Mouse (Mus musculus): ENCODE results near the gene Pdzd7. TPM values are rescaled to one million over a fixed set of nuclear protein-coding genes. Genes with fewer than 3 reads are reported as not detected.
"Not testable (repeated sequence)": the region's sequence is repeated elsewhere in the genome, so short reads cannot be mapped to it uniquely, and the experiment has no call there.

Gene Pdzd7
- total RNA-seq, 1 experiment: 0.45 TPM

- Histone ChIP-seq H3K9ac (ENCODE audit: insufficient read depth, low read depth, low read length, poor library complexity, severe bottlenecking) (no peak overlapping the region), H3K27ac (ENCODE audit: insufficient read depth, low read depth, low read length, poor library complexity, severe bottlenecking) (no peak overlapping the region), H3K4me1 (ENCODE audit: control insufficient read depth in 2 of 2, insufficient read depth in 2 of 2, low read length in 2 of 2, poor library complexity in 1 of 2) (peaks cover 0 to 17% of the 10 kb centered on the region in 2 experiments; a peak in 1 of 4 replicates), H3K9me3 (ENCODE audit: control insufficient read depth, insufficient read depth, low read depth, low read length) (no peaks in the 10 kb centered on the region), H3K36me3 (ENCODE audit: control insufficient read depth, insufficient read depth, low read length, poor library complexity, severe bottlenecking) (no peaks in the 10 kb centered on the region), H3K4me3 (ENCODE audit: insufficient read depth in 1 of 2, low read depth in 1 of 2, low read length in 2 of 2, poor library complexity in 1 of 2, severe bottlenecking in 1 of 2) (peak overlapping the region; percentile 54 to 55; a peak in 2 of 4 replicates)
- peak; percentile 83 for DNase-seq (ENCODE audit: low read depth, low spot score)
- in situ Hi-C loops (cut with MboI; ENCODE audit: low sequenced_read_pairs in 2 of 2, unreplicated experiment in 2 of 2): no loop called here
- TF ChIP-seq ZNF384 (IDR thresholded peaks at IDR 0.05; ENCODE audit: low read depth, low read length) (no peak), CHD2 (IDR thresholded peaks at IDR 0.05; ENCODE audit: low read depth, low read length) (no peak), ZC3H11A (IDR thresholded peaks at IDR 0.05; ENCODE audit: borderline replicate concordance, low read depth, low read length) (no peak), MAFK (IDR thresholded peaks at IDR 0.05; ENCODE audit: insufficient read depth, low read depth, low read length) (no peak), HCFC1 (IDR thresholded peaks at IDR 0.05; ENCODE audit: borderline replicate concordance, insufficient read depth, low read length) (no peak)
Observed at GRCm38 (mm10) chr19:45046523-45047321, 1.2 kb upstream of the Pdzd7 start.

GRCm38 (mm10) chr19:45045236-45045635 is 281 bp downstream of the Pdzd7 start:
- no peaks in the 10 kb centered on the region for H3K36me3 ChIP-seq (ENCODE audit: control insufficient read depth, insufficient read depth, low read length, poor library complexity, severe bottlenecking)
- in situ Hi-C loops (cut with MboI; ENCODE audit: low sequenced_read_pairs in 2 of 2, unreplicated experiment in 2 of 2): no loop called here
- DNase-seq (ENCODE audit: low read depth, low spot score): no peak
- H3K27ac ChIP-seq (ENCODE audit: insufficient read depth, low read depth, low read length, poor library complexity, severe bottlenecking): no peak overlapping the region
- no peak overlapping the region for H3K9ac ChIP-seq (ENCODE audit: insufficient read depth, low read depth, low read length, poor library complexity, severe bottlenecking)
- H3K4me1 ChIP-seq (ENCODE audit: control insufficient read depth in 2 of 2, insufficient read depth in 2 of 2, low read length in 2 of 2, poor library complexity in 1 of 2): peaks cover 0 to 21% of the 10 kb centered on the region in 2 experiments; a peak in 1 of 4 replicates
- H3K4me3 ChIP-seq (ENCODE audit: insufficient read depth in 1 of 2, low read depth in 1 of 2, low read length in 2 of 2, poor library complexity in 1 of 2, severe bottlenecking in 1 of 2): no peak overlapping the region
- TF ChIP-seq HCFC1 (IDR thresholded peaks at IDR 0.05; ENCODE audit: borderline replicate concordance, insufficient read depth, low read length) (no peak), MAFK (IDR thresholded peaks at IDR 0.05; ENCODE audit: insufficient read depth, low read depth, low read length) (no peak), CHD2 (IDR thresholded peaks at IDR 0.05; ENCODE audit: low read depth, low read length) (no peak), ZC3H11A (IDR thresholded peaks at IDR 0.05; ENCODE audit: borderline replicate concordance, low read depth, low read length) (no peak), ZNF384 (IDR thresholded peaks at IDR 0.05; ENCODE audit: low read depth, low read length) (no peak)
- no peaks in the 10 kb centered on the region for H3K9me3 ChIP-seq (ENCODE audit: control insufficient read depth, insufficient read depth, low read depth, low read length)

- DNase-seq (ENCODE audit: low read depth, low spot score): no peak
- TF ChIP-seq ZC3H11A (IDR thresholded peaks at IDR 0.05; ENCODE audit: borderline replicate concordance, low read depth, low read length): no peak
- TF ChIP-seq HCFC1 (IDR thresholded peaks at IDR 0.05; ENCODE audit: borderline replicate concordance, insufficient read depth, low read length): no peak
- TF ChIP-seq MAFK (IDR thresholded peaks at IDR 0.05; ENCODE audit: insufficient read depth, low read depth, low read length): no peak
- no peak for TF ChIP-seq ZNF384 (IDR thresholded peaks at IDR 0.05; ENCODE audit: low read depth, low read length)
- TF ChIP-seq CHD2 (IDR thresholded peaks at IDR 0.05; ENCODE audit: low read depth, low read length): no peak
- Histone ChIP-seq H3K36me3 (ENCODE audit: control insufficient read depth, insufficient read depth, low read length, poor library complexity, severe bottlenecking) (no peaks in the 10 kb centered on the region), H3K27ac (ENCODE audit: insufficient read depth, low read depth, low read length, poor library complexity, severe bottlenecking) (no peak overlapping the region), H3K4me3 (ENCODE audit: insufficient read depth in 1 of 2, low read depth in 1 of 2, low read length in 2 of 2, poor library complexity in 1 of 2, severe bottlenecking in 1 of 2) (no peak overlapping the region), H3K4me1 (ENCODE audit: control insufficient read depth in 2 of 2, insufficient read depth in 2 of 2, low read length in 2 of 2, poor library complexity in 1 of 2) (peaks cover 0 to 23% of the 10 kb centered on the region in 2 experiments; a peak in 1 of 4 replicates), H3K9ac (ENCODE audit: insufficient read depth, low read depth, low read length, poor library complexity, severe bottlenecking) (no peak overlapping the region), H3K9me3 (ENCODE audit: control insufficient read depth, insufficient read depth, low read depth, low read length) (no peaks in the 10 kb centered on the region)
- in situ Hi-C loops (cut with MboI; ENCODE audit: low sequenced_read_pairs in 2 of 2, unreplicated experiment in 2 of 2): no loop called here
Observed at GRCm38 (mm10) chr19:45044389-45044927, 1.1 kb downstream of the Pdzd7 start.

- DNase-seq (ENCODE audit: low read depth, low spot score): no peak
- TF ChIP-seq CHD2 (IDR thresholded peaks at IDR 0.05; ENCODE audit: low read depth, low read length): no peak
- TF ChIP-seq ZNF384 (IDR thresholded peaks at IDR 0.05; ENCODE audit: low read depth, low read length): no peak
- TF ChIP-seq MAFK (IDR thresholded peaks at IDR 0.05; ENCODE audit: insufficient read depth, low read depth, low read length): no peak
- no peak for TF ChIP-seq HCFC1 (IDR thresholded peaks at IDR 0.05; ENCODE audit: borderline replicate concordance, insufficient read depth, low read length)
- TF ChIP-seq ZC3H11A (IDR thresholded peaks at IDR 0.05; ENCODE audit: borderline replicate concordance, low read depth, low read length): no peak
- H3K9me3 ChIP-seq (ENCODE audit: control insufficient read depth, insufficient read depth, low read depth, low read length): no peaks in the 10 kb centered on the region
- H3K9ac ChIP-seq (ENCODE audit: insufficient read depth, low read depth, low read length, poor library complexity, severe bottlenecking): no peak overlapping the region
- in situ Hi-C loops (cut with MboI; ENCODE audit: low sequenced_read_pairs in 2 of 2, unreplicated experiment in 2 of 2): no loop called here
- H3K36me3 ChIP-seq (ENCODE audit: control insufficient read depth, insufficient read depth, low read length, poor library complexity, severe bottlenecking): no peaks in the 10 kb centered on the region
- peaks cover 0 to 19% of the 10 kb centered on the region in 2 experiments; a peak in 2 of 4 replicates for H3K4me1 ChIP-seq (ENCODE audit: control insufficient read depth in 2 of 2, insufficient read depth in 2 of 2, low read length in 2 of 2, poor library complexity in 1 of 2)
- peak overlapping the region; percentile 19 to 45; a peak in 2 of 4 replicates for H3K4me3 ChIP-seq (ENCODE audit: insufficient read depth in 1 of 2, low read depth in 1 of 2, low read length in 2 of 2, poor library complexity in 1 of 2, severe bottlenecking in 1 of 2)
- no peak overlapping the region for H3K27ac ChIP-seq (ENCODE audit: insufficient read depth, low read depth, low read length, poor library complexity, severe bottlenecking)
Observed at GRCm38 (mm10) chr19:45040214-45040613, 5.3 kb downstream of the Pdzd7 start.

- H3K4me3 ChIP-seq (ENCODE audit: insufficient read depth in 1 of 2, low read depth in 1 of 2, low read length in 2 of 2, poor library complexity in 1 of 2, severe bottlenecking in 1 of 2); H3K36me3 ChIP-seq (ENCODE audit: control insufficient read depth, insufficient read depth, low read length, poor library complexity, severe bottlenecking); H3K27ac ChIP-seq (ENCODE audit: insufficient read depth, low read depth, low read length, poor library complexity, severe bottlenecking); in situ Hi-C loops (cut with MboI; ENCODE audit: low sequenced_read_pairs in 2 of 2, unreplicated experiment in 2 of 2); H3K9ac ChIP-seq (ENCODE audit: insufficient read depth, low read depth, low read length, poor library complexity, severe bottlenecking); DNase-seq (ENCODE audit: low read depth, low spot score); H3K9me3 ChIP-seq (ENCODE audit: control insufficient read depth, insufficient read depth, low read depth, low read length): not testable (repeated sequence)
- H3K4me1 ChIP-seq (ENCODE audit: control insufficient read depth in 2 of 2, insufficient read depth in 2 of 2, low read length in 2 of 2, poor library complexity in 1 of 2): peaks cover 0 to 16% of the 10 kb centered on the region in 2 experiments; a peak in 2 of 4 replicates
Observed at GRCm38 (mm10) chr19:45038198-45038597, 7.3 kb downstream of the Pdzd7 start.
